Mouse (Mus musculus) testis, adult 2 months (tissue): ENCODE measurements around the gene Hirip3.

Experiments used
- CTCF ChIP-seq: fragments of 200-500 bp; IDR thresholded peaks from 2 replicates; pipeline ENCODE4 v1.5.1; 2012; ENCODE audit warnings: low read depth, mild to moderate bottlenecking, inconsistent platforms, low read length, moderate library complexity; ENCODE audit not compliant: control insufficient read depth, insufficient read depth, insufficient replicate concordance
- POLR2A ChIP-seq: fragments of 200-500 bp; IDR thresholded peaks from 2 replicates; pipeline ENCODE4 v1.6.1; 2012; ENCODE audit warnings: low read depth, mild to moderate bottlenecking, inconsistent platforms, low read length, moderate library complexity; ENCODE audit not compliant: control insufficient read depth

DNA sequence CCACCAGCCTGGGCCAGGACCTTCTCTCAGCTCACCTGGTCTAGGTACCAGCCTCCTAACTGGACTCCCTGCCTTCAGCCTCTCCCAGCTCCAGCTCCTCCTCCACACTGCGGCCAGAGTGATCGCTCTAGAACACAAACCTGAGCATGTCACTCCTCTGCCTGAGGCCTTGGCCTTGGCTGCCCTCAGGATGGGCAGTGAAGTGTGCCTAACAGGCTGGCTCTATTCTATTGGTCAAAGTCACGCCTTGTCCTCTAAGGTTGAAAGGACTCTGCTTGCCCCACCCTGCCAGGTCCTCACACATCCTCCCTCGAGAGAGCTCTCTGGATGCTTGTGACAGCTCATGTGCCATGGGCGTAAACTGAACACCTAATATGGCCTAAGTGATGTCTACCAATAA is 8.3 kb upstream of the Hirip3 start:
- TF ChIP-seq POLR2A: no peak
- no peak for TF ChIP-seq CTCF
